Mouse (Mus musculus) B cell, adult 2 months (primary cell): ENCODE measurements around the gene Mr1.
"Not testable (repeated sequence)": the region's sequence is repeated elsewhere in the genome, so short reads cannot be mapped to it uniquely, and the experiment has no call there.

ENCODE experiments used
- DNase-seq, 2 experiments: peaks; one replicate each; pipeline ENCODE4 v3.0.0; 2022

Mr1 gene

GRCm38 (mm10) chr1:155146572-155146980 is at the start of gene Mr1:
TSS of gene Mr1 (minus strand) at chr1:155146814.
- peak; percentile 66 to 74 for DNase-seq

- DNase-seq = no peak
Measured at GRCm38 (mm10) chr1:155192805-155193368, 46.3 kb upstream of the Mr1 start.

GRCm38 (mm10) chr1:155191671-155192070 is 45.1 kb upstream of the Mr1 start:
- DNase-seq = no peak

GRCm38 (mm10) chr1:155191219-155191618 is 44.6 kb upstream of the Mr1 start:
- DNase-seq = no peak

GRCm38 (mm10) chr1:155188656-155189055 is 42.0 kb upstream of the Mr1 start:
- no peak for DNase-seq

- DNase-seq = no peak
Measured at GRCm38 (mm10) chr1:155184191-155184590, 37.6 kb upstream of the Mr1 start.

GRCm38 (mm10) chr1:155178192-155178924 is 31.7 kb upstream of the Mr1 start:
- no peak for DNase-seq

- no peak for DNase-seq
Measured at GRCm38 (mm10) chr1:155174424-155174823, 27.8 kb upstream of the Mr1 start.

- not testable (repeated sequence) for DNase-seq
Measured at GRCm38 (mm10) chr1:155173644-155174016, 27.0 kb upstream of the Mr1 start.

- DNase-seq = no peak
Measured at GRCm38 (mm10) chr1:155172895-155173643, 26.5 kb upstream of the Mr1 start.

GRCm38 (mm10) chr1:155169935-155170334 is 23.3 kb upstream of the Mr1 start:
- no peak for DNase-seq

- DNase-seq = no peak
Measured at GRCm38 (mm10) chr1:155167453-155167852, 20.8 kb upstream of the Mr1 start.

- DNase-seq = peak; percentile 61 to 65
Measured at GRCm38 (mm10) chr1:155158970-155159484, 12.4 kb upstream of the Mr1 start.

GRCm38 (mm10) chr1:155158141-155158969 is 11.7 kb upstream of the Mr1 start, which contains the start of gene Stx6:
TSS of gene Stx6 (plus strand) at chr1:155158715.
- peak; percentile 99 for DNase-seq

- no peak for DNase-seq
Measured at GRCm38 (mm10) chr1:155153906-155154305, 7.3 kb upstream of the Mr1 start.

- no peak for DNase-seq
Measured at GRCm38 (mm10) chr1:155150821-155151220, 4.2 kb upstream of the Mr1 start.

- DNase-seq = no peak
Measured at GRCm38 (mm10) chr1:155149403-155149802, 2.8 kb upstream of the Mr1 start.

GRCm38 (mm10) chr1:155147228-155147627 is 614 bp upstream of the Mr1 start:
- no peak for DNase-seq

GRCm38 (mm10) chr1:155145620-155146019 is 994 bp downstream of the Mr1 start:
- DNase-seq = peak; percentile 46 to 51

GRCm38 (mm10) chr1:155140076-155140475 is 6.5 kb downstream of the Mr1 start:
- DNase-seq = peak; percentile 84 to 86

- no peak for DNase-seq
Measured at GRCm38 (mm10) chr1:155138795-155139194, 7.8 kb downstream of the Mr1 start.

- DNase-seq = no peak
Measured at GRCm38 (mm10) chr1:155134866-155135265, 11.7 kb downstream of the Mr1 start.
